ENCODE assay signal across 25 mouse cellular contexts in the genomic region with DNA sequence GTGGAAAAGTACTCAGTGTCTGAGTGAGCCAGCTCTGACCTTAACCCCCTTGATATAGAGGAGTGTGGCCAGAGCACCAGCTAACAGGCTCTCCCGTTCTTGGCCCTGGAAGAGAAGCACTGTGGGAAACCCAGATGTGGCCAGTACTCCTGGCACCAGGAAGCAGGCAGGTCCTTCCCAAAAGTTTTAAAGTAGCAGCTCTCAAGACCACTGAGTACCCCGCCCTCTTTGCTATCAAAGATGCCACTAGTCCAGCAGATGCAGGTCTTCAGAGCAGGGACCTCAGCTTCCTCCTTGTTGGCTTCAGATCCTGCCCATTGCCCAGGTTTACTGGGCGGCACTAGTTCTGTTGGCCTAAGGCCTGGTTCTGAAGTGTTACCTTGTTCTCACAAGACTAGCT.
DNase-seq lines count a peak whose midpoint lies in the region; ATAC-seq and TF ChIP-seq lines count a peak whose summit lies in the region.
"Had no signal": no experiment of that assay in that cellular context is flagged by ENCODE, and none has a peak within 500 bp of the region (broad histone marks: within the 10 kb centered on the region; RNA-seq: fewer than 3 reads in every experiment).

No protein-coding gene starts in this region.

- H3K4me2 ChIP-seq in forebrain, postnatal 0 days (ENCODE audit: low read depth) = no peak overlapping the region
- no peak overlapping the region for H3K4me2 ChIP-seq in neural tube, embryonic 15.5 days
- H3K4me2 ChIP-seq: embryonic facial prominence, embryonic 12.5 days; forebrain, embryonic 12.5 days had no signal

- H3K9me3 ChIP-seq in forebrain, embryonic 10.5 days = no peaks in the 10 kb centered on the region
- H3K9me3 ChIP-seq in forebrain, postnatal 0 days (ENCODE audit: low read length) = no peaks in the 10 kb centered on the region
- no peaks in the 10 kb centered on the region for H3K9me3 ChIP-seq in neural tube, embryonic 15.5 days (replicated peaks)
- H3K9me3 ChIP-seq: embryonic facial prominence, embryonic 10.5 days; embryonic facial prominence, embryonic 12.5 days; forebrain, embryonic 12.5 days had no signal

- H3K4me1 ChIP-seq in forebrain, embryonic 10.5 days = peaks cover 33% of the 10 kb centered on the region
- no peaks in the 10 kb centered on the region for H3K4me1 ChIP-seq in forebrain, postnatal 0 days (ENCODE audit: insufficient read depth)
- peaks cover 22% of the 10 kb centered on the region for H3K4me1 ChIP-seq in neural tube, embryonic 15.5 days

- no peak for TF ChIP-seq CTCF in forebrain, postnatal 0 days (IDR thresholded peaks at IDR 0.05; ENCODE audit: low read depth)
- TF ChIP-seq CTCF in layer of hippocampus, adult 2 months (conservative IDR thresholded peaks at IDR 0.05) = no peak

- DNase-seq in forebrain, embryonic 10.5 days (ENCODE audit: extremely low spot score, low spot score) = peak; percentile 11
- DNase-seq in forebrain, postnatal 0 days = no peak
- peak; percentile 1 to 9 for DNase-seq in layer of hippocampus, postnatal 10 days (ENCODE audit: low spot score in 2 of 2)
- DNase-seq in layer of hippocampus, adult 2 months (ENCODE audit: low spot score in 2 of 2) = no peak
- DNase-seq in neural tube, embryonic 10.5 days (ENCODE audit: extremely low spot score, low spot score) = peak; percentile 7
- DNase-seq: adrenal gland, adult 8-10 months; adrenal gland, postnatal 14 days; adrenal gland, postnatal 36 days; B cell, adult 2 months; cerebellum, adult 11-12 months; cerebellum, adult 2 months; cerebellum, adult 9-10 months; cerebellum, postnatal 10 days; cerebellum, postnatal 25 days had no signal

- H3K4me3 ChIP-seq in forebrain, embryonic 10.5 days = no peak overlapping the region
- H3K4me3 ChIP-seq in forebrain, postnatal 0 days (ENCODE audit: low read depth, low read length) = no peak overlapping the region
- no peak overlapping the region for H3K4me3 ChIP-seq in layer of hippocampus, adult 2 months
- no peak overlapping the region for H3K4me3 ChIP-seq in neural tube, embryonic 15.5 days (replicated peaks)
- H3K4me3 ChIP-seq: embryonic facial prominence, embryonic 10.5 days; embryonic facial prominence, embryonic 12.5 days; forebrain, embryonic 12.5 days had no signal

- H3K27me3 ChIP-seq in forebrain, embryonic 10.5 days (ENCODE audit: poor library complexity, severe bottlenecking) = peaks cover 56% of the 10 kb centered on the region
- H3K27me3 ChIP-seq in forebrain, postnatal 0 days (ENCODE audit: insufficient read depth, low read length) = peaks cover 19% of the 10 kb centered on the region
- peaks cover 38% of the 10 kb centered on the region for H3K27me3 ChIP-seq in neural tube, embryonic 15.5 days (replicated peaks)
- H3K27me3 ChIP-seq: CH12.LX had no signal

- 77% methylated on average over 3 of the region's 3 CpGs for whole genome bisulfite sequencing in forebrain, embryonic 10.5 days
- WGBS in forebrain, postnatal 0 days = 80% methylated on average over 3 of the region's 3 CpGs
- WGBS in neural tube, embryonic 15.5 days = 84% methylated on average over 3 of the region's 3 CpGs

- no peak overlapping the region for H3K27ac ChIP-seq in forebrain, embryonic 10.5 days
- no peak overlapping the region for H3K27ac ChIP-seq in forebrain, postnatal 0 days (ENCODE audit: low read depth, low read length)
- H3K27ac ChIP-seq in layer of hippocampus, adult 2 months = no peak overlapping the region
- no peak overlapping the region for H3K27ac ChIP-seq in neural tube, embryonic 15.5 days (replicated peaks)
- H3K27ac ChIP-seq: embryonic facial prominence, embryonic 10.5 days; embryonic facial prominence, embryonic 12.5 days; forebrain, embryonic 12.5 days had no signal

- no peak for ATAC-seq in forebrain, postnatal 0 days
- no peak for ATAC-seq in neural tube, embryonic 15.5 days (ENCODE audit: low FRiP score)
- ATAC-seq: activated CD4-positive, CD25-positive, alpha-beta regulatory T cell, adult 4 months; CD4-positive, CD25-positive, alpha-beta regulatory T cell, adult 4 months; forebrain, embryonic 14.5 days; forebrain, embryonic 16.5 days; Patski had no signal

- H3K36me3 ChIP-seq in forebrain, embryonic 10.5 days (replicated peaks) = no peaks in the 10 kb centered on the region
- no peaks in the 10 kb centered on the region for H3K36me3 ChIP-seq in forebrain, postnatal 0 days (ENCODE audit: insufficient read depth)
- H3K36me3 ChIP-seq in neural tube, embryonic 15.5 days = no peaks in the 10 kb centered on the region
- H3K36me3 ChIP-seq: embryonic facial prominence, embryonic 10.5 days; embryonic facial prominence, embryonic 12.5 days; forebrain, embryonic 12.5 days; G1E had no signal

- no peak overlapping the region for H3K9ac ChIP-seq in forebrain, postnatal 0 days
- no peak overlapping the region for H3K9ac ChIP-seq in neural tube, embryonic 15.5 days (replicated peaks)
- H3K9ac ChIP-seq: embryonic facial prominence, embryonic 12.5 days; forebrain, embryonic 12.5 days had no signal

Comparison
In these comparisons a context has a peak if more than half of its experiments do, and no peak if none do; other contexts are left out.
1. DNase-seq: peak in forebrain, embryonic 10.5 days (single experiment), layer of hippocampus, postnatal 10 days (2 of 2) and neural tube, embryonic 10.5 days (single experiment); none in forebrain, postnatal 0 days (single experiment) and layer of hippocampus, adult 2 months (0 of 2).